Mouse (Mus musculus) ES-CJ7 (cell line): ENCODE data around the gene Gm47791.

ENCODE experiments used
- DNase-seq: peaks from one replicate; pipeline ENCODE4 v3.0.0; 2011; ENCODE audit warnings: low read depth, low spot score

Gene Gm47791

GRCm38 (mm10) chr1:82724339-82725025 is 46.6 kb downstream of the Gm47791 start, which contains the start of gene Mff:
Mff (plus strand) TSS chr1:82724890.
- peak; percentile 99 for DNase-seq
